Mouse (Mus musculus) erythroblast, embryonic 14.5 days (primary cell): ENCODE data around the gene Grb7.

Experiments used
- GATA1 ChIP-seq: IDR thresholded peaks from 2 replicates; pipeline ENCODE4 v1.6.1; 2012; ENCODE audit warnings: low read length, inconsistent platforms, mixed read lengths
- TAL1 ChIP-seq: IDR thresholded peaks from 3 replicates; pipeline ENCODE4 v1.6.1; 2012; ENCODE audit warnings: low read length, inconsistent platforms, mixed read lengths

- TF ChIP-seq TAL1 (no peak), GATA1 (no peak)
Observed at GRCm38 (mm10) chr11:98445679-98446078, 515 bp upstream of the Grb7 start.
